Mouse (Mus musculus) midbrain, embryonic 12.5 days (tissue): ENCODE results near the gene Sprr2k. TPM values are rescaled to one million over a fixed set of nuclear protein-coding genes. Genes with fewer than 3 reads are reported as not detected.

Experiments used
- ATAC-seq: fragments of 200-750 bp; cut with Nextera tagmentation; 2 replicates; pipeline ENCODE4 v1.8.0; 2017; ENCODE audit warnings: low read depth, moderate TSS enrichment, moderate library complexity; ENCODE audit not compliant: low FRiP score
- H3K27ac ChIP-seq: fragments of 300-500 bp; sonication (generic); replicated peaks from 2 replicates; pipeline ENCODE4 v1.5.1; 2016; ENCODE audit warnings: mild to moderate bottlenecking
- H3K27me3 ChIP-seq: fragments of 300-500 bp; sonication (generic); 2 replicates; pipeline ENCODE4 v1.6.1; 2016; ENCODE audit warnings: mild to moderate bottlenecking
- H3K36me3 ChIP-seq: fragments of 300-500 bp; sonication (generic); 2 replicates; pipeline ENCODE4 v1.6.1; 2016
- H3K4me1 ChIP-seq: fragments of 300-500 bp; sonication (generic); 2 replicates; pipeline ENCODE4 v1.6.1; 2016
- H3K4me2 ChIP-seq: fragments of 300-500 bp; sonication (generic); replicated peaks from 2 replicates; pipeline ENCODE4 v1.6.1; 2016; ENCODE audit warnings: mild to moderate bottlenecking, moderate library complexity
- H3K4me3 ChIP-seq: fragments of 300-500 bp; sonication (generic); 2 replicates; pipeline ENCODE4 v1.5.1; 2016; ENCODE audit warnings: mild to moderate bottlenecking
- H3K9ac ChIP-seq: fragments of 300-500 bp; sonication (generic); replicated peaks from 2 replicates; pipeline ENCODE4 v1.6.1; 2016; ENCODE audit warnings: mild to moderate bottlenecking, moderate library complexity
- H3K9me3 ChIP-seq: fragments of 300-500 bp; sonication (generic); 2 replicates; pipeline ENCODE4 v1.6.1; 2016; ENCODE audit warnings: mild to moderate bottlenecking
- WGBS: fragments of 180-500 bp; shearing (Covaris S2); methylation state at CpG from one replicate; pipeline ENCODE4 v1.1.7; 2016; 5-methylcytosine and 5-hydroxymethylcytosine counted together
- polyA plus RNA-seq: library from polyadenylated mRNA; unstranded; fragments of >200 nt; fragmentation: Nextera tagmentation; extraction: Ambion mirVana; gene quantifications from 2 replicates; pipeline ENCODE4 v1.2.1, GENCODE M21; 2016

Gene Sprr2k
- polyA plus RNA-seq, result not detected in 2 replicates

DNA sequence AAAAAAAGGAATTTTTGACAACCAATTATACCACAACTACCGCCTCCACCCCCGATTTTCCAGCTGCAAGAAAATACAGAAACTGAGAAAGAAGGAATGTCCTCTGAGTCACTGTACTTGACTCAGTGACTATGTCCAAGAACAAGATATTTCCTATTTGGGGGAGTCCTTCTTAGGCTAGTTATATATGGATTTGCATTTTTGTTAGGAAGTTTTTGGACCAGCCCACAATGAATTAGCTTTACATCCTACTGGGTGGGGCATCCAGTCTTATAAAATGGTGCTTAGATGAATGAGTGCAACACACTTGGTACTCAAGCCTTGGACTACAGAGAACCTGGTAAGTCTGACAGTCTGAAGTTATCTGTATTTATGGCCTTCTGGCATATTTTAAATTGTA lies at the start of gene Sprr2k:
TSS of gene Sprr2k (plus strand) at position 301 of the 400 bp plus-strand sequence.
- no peak within 1 kb of the TSS for H3K4me3 ChIP-seq
- H3K4me1 ChIP-seq, result no peaks in the 10 kb centered on the region
- H3K9ac ChIP-seq, result no peak within 1 kb of the TSS
- no peak within 1 kb of the TSS for H3K27ac ChIP-seq
- H3K27me3 ChIP-seq, result no peaks in the 10 kb centered on the region
- ATAC-seq, result no peak
- no peak within 1 kb of the TSS for H3K4me2 ChIP-seq
- no peaks in the 10 kb centered on the region for H3K36me3 ChIP-seq
- H3K9me3 ChIP-seq, result no peaks in the 10 kb centered on the region
- WGBS, result 94% methylated on average over 2 of the region's 2 CpGs

DNA sequence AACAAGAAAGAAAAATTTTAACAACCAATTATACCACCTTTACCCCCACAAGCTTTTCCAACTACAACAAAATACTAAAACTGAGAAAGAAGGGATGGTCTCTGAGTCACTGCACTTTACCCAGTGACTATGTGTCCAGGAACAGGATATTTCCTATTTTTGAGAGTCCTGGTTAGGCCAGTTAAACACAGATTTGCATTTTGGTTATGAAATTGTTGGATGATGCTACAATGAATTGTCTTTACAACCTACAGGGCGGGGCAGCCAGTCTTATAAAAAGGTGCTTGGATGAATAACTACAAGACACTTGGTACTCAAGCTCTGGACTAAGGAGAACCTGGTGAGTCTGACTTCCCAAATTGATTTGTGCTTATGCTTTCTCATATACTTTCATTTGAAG lies 47.0 kb upstream of the Sprr2k start, which contains the start of gene Sprr2h:
TSS of gene Sprr2h (plus strand) at position 301 of the 400 bp plus-strand sequence.
- no peak within 1 kb of the TSS for H3K4me3 ChIP-seq
- H3K4me2 ChIP-seq, result no peak within 1 kb of the TSS
- 71% methylated on average over 1 of the region's 1 CpGs for WGBS
- H3K9me3 ChIP-seq, result no peaks in the 10 kb centered on the region
- H3K9ac ChIP-seq, result no peak within 1 kb of the TSS
- no peak for ATAC-seq
- H3K27me3 ChIP-seq, result no peaks in the 10 kb centered on the region
- no peaks in the 10 kb centered on the region for H3K36me3 ChIP-seq
- no peak within 1 kb of the TSS for H3K27ac ChIP-seq
- H3K4me1 ChIP-seq, result no peaks in the 10 kb centered on the region

DNA sequence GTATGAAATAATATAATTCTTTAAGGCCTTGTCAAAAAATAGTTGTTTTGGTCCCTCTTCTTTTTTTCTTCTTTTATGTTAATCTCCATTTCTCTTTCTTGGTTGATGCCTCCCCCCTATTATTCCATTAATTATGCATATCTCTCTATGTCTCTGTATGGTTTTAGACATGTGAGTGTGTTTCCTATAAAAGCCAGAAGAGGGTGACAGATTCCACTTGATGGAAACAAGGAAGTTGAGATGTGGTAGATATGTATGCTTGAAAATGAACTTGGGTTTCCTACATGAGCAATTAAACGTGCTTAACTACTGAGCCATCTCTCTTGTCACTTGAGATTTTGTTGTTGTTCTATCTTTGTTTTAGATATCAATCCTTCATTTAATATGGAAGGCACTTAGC lies 38.1 kb upstream of the Sprr2k start:
- WGBS, result 55% methylated on average over 1 of the region's 1 CpGs
- no peak for ATAC-seq

DNA sequence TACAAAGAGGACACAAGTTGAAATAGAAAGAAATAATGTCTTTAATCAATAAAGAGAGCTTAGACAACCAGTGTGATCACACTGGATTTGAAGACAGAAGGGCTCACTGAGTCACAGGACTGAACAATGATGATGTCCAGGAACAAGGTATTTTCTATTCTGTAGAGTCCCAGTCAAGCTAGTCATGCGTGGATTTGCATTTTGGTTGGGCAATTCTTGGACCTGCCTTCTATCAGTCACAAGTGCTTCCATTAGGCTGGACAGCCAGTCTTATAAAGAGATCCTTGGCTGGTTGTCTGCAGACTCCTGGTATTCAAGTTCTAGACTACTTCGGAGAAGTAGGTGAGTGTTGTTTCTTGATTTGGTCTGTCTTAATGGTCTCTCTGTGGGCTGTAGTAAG lies 24.7 kb upstream of the Sprr2k start, which contains the start of gene Sprr2i:
TSS of gene Sprr2i (plus strand) at position 301 of the 400 bp plus-strand sequence.
- ATAC-seq, result no peak

More for the DNA sequence above, 38.1 kb upstream of the Sprr2k start:
- Histone ChIP-seq H3K36me3 (no peaks in the 10 kb centered on the region), H3K4me1 (no peaks in the 10 kb centered on the region), H3K9me3 (no peaks in the 10 kb centered on the region), H3K4me3 (no peak overlapping the region), H3K27ac (no peak overlapping the region), H3K27me3 (no peaks in the 10 kb centered on the region), H3K4me2 (no peak overlapping the region), H3K9ac (no peak overlapping the region)

DNA sequence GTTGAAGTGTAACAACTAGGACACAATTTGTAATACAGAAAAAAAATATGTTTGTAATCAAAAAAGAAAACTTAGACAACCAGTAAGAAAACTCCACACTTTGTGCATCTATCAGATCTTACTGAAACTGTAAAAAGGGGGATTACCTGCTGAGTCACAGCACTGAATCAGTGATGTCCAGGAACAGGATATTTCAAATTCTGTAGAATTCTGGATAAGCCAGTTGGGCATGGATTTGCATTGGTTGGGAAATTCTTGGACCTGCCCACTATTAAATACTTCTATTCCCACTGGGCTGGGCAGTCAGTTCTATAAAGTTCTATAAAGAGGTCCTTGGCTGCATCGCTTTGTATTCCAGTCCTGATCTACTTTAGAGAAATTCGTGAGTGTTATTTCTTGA lies 14.6 kb upstream of the Sprr2k start, which contains the start of gene Sprr2j-ps:
TSS of gene Sprr2j-ps (plus strand) at position 301 of the 400 bp plus-strand sequence.
- 90% methylated on average over 2 of the region's 2 CpGs for WGBS
- Histone ChIP-seq H3K27me3 (no peaks in the 10 kb centered on the region), H3K36me3 (no peaks in the 10 kb centered on the region), H3K27ac (no peak within 1 kb of the TSS), H3K9ac (no peak within 1 kb of the TSS), H3K9me3 (no peaks in the 10 kb centered on the region), H3K4me1 (no peaks in the 10 kb centered on the region), H3K4me2 (no peak within 1 kb of the TSS), H3K4me3 (no peak within 1 kb of the TSS)
- ATAC-seq, result no peak

More for the DNA sequence above, 24.7 kb upstream of the Sprr2k start, which contains the start of gene Sprr2i:
- no peaks in the 10 kb centered on the region for H3K9me3 ChIP-seq
- H3K9ac ChIP-seq, result no peak within 1 kb of the TSS
- H3K4me2 ChIP-seq, result no peak within 1 kb of the TSS
- WGBS, result 92% methylated on average over 2 of the region's 2 CpGs
- no peak within 1 kb of the TSS for H3K4me3 ChIP-seq
- H3K27me3 ChIP-seq, result no peaks in the 10 kb centered on the region
- no peaks in the 10 kb centered on the region for H3K36me3 ChIP-seq
- no peak within 1 kb of the TSS for H3K27ac ChIP-seq
- no peaks in the 10 kb centered on the region for H3K4me1 ChIP-seq

DNA sequence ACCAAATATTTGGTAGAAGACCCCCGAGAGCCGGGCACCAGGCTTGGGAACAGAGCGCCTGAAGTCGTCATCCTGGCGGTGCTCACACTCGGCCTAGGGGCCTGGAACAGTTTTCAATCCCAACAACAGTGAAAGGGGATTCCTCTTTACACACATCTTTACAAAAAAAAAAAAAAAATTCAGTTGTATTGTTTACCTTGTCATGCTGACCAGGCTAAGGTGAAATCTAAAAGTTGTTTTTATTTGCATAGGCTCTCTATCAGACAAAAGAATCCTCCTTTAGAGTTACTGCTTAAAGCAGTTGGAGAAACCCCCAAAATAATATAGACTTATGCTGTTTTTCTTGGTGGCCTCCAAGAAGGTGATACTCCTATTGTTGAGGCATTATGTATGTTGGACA lies 3.1 kb upstream of the Sprr2k start, which contains the start of gene Gm9774:
TSS of gene Gm9774 (minus strand) at position 101 of the 400 bp plus-strand sequence.
- no peaks in the 10 kb centered on the region for H3K36me3 ChIP-seq
- H3K4me3 ChIP-seq, result no peak within 1 kb of the TSS
- H3K4me2 ChIP-seq, result no peak within 1 kb of the TSS
- no peak for ATAC-seq
- 94% methylated on average over 6 of the region's 6 CpGs for WGBS
- H3K9me3 ChIP-seq, result no peaks in the 10 kb centered on the region
- H3K4me1 ChIP-seq, result no peaks in the 10 kb centered on the region
- no peak within 1 kb of the TSS for H3K27ac ChIP-seq
- H3K9ac ChIP-seq, result no peak within 1 kb of the TSS
- H3K27me3 ChIP-seq, result no peaks in the 10 kb centered on the region

DNA sequence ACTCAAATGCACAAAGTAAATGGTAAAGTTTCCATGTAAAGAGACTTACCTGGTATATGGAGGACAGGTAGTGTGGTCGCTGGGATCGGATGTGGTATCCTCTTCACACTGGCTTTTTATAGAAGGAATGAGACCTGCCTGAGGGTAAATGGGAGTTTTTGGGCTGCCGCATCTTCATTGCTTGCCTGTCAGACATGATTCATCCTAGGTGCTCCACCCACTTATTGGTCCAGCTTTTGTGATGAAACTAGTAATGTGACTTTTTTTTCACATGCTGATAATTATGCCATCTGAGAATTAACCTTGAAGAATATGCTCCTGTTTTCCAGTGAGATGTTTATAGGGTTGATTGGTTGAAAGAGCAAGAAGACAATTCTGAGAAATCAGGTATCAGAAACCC lies 6.3 kb downstream of the Sprr2k start, which contains the start of gene Sprr1b:
TSS of gene Sprr1b (minus strand) at position 101 of the 400 bp plus-strand sequence.
- Histone ChIP-seq H3K27ac (no peak within 1 kb of the TSS), H3K4me1 (no peaks in the 10 kb centered on the region), H3K27me3 (no peaks in the 10 kb centered on the region), H3K9me3 (no peaks in the 10 kb centered on the region), H3K4me3 (no peak within 1 kb of the TSS), H3K9ac (no peak within 1 kb of the TSS), H3K36me3 (no peaks in the 10 kb centered on the region), H3K4me2 (no peak within 1 kb of the TSS)
- 97% methylated on average over 3 of the region's 3 CpGs for WGBS
- no peak for ATAC-seq

DNA sequence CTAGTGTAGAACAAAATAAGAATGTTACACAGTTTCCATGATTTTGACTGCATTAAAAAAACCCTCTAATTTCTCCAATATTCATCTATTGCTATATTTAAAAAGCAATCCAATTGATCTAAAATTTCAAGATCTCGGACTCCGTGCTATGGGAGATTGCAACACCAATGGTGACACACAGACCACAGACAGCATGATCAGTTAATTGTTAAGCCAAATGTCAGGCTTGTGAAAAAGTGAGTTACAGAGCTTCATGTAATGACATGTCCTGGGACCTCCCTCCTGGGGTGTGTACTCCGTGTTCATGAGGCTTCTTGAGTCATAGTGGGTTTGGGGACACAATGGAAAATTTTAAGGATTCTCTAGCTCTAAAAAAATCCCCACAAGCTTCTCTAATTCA lies 7.8 kb downstream of the Sprr2k start:
- H3K36me3 ChIP-seq, result no peaks in the 10 kb centered on the region
- no peaks in the 10 kb centered on the region for H3K27me3 ChIP-seq
- H3K9me3 ChIP-seq, result no peaks in the 10 kb centered on the region
- ATAC-seq, result no peak
- no peak overlapping the region for H3K4me2 ChIP-seq
- H3K4me1 ChIP-seq, result no peaks in the 10 kb centered on the region
- H3K27ac ChIP-seq, result no peak overlapping the region
- no peak overlapping the region for H3K9ac ChIP-seq
- H3K4me3 ChIP-seq, result no peak overlapping the region
- 93% methylated on average over 3 of the region's 3 CpGs for WGBS

DNA sequence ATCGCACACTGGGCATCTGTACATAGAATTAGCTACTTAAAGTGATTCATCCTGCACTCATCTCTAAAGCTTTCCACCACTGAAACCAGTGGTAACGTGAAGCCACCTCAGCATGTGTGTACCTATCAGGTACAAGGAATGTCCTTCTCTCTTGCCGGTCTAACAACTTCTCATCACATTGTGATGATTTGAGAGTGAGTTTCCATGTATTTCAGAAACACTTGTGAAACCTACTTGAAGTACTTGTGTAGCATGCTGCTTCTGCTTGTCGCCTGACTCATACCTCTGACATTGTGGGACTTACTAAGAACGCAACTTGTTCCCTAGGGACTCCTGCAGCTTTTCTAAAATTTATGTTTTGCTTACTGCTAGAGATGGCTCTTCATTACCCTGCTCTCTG lies 22.8 kb downstream of the Sprr2k start:
- no peak for ATAC-seq

DNA sequence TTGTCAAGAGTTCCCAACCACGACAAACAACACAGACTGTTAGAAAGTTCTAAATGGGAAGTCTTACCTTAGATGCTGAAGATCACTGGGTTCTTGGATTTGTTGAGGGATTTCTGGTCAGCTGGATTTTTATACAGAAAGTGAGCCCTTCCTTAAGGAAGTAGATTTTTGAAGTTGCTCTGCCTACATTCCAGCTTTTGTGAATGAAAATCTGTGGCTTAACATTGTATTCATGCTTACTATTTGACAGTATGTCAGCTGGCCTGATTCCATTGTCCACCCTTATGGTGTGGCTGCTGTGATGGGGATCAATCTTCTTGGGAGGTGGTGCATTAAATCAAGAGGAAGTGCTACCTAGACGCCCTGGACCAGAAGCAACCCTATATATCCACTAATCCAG lies 26.2 kb downstream of the Sprr2k start, which contains the start of gene Sprr3:
TSS of gene Sprr3 (minus strand) at position 101 of the 400 bp plus-strand sequence.
- Histone ChIP-seq H3K4me2 (no peak within 1 kb of the TSS), H3K36me3 (no peaks in the 10 kb centered on the region), H3K4me3 (no peak within 1 kb of the TSS), H3K9ac (no peak within 1 kb of the TSS), H3K27me3 (no peaks in the 10 kb centered on the region), H3K4me1 (no peaks in the 10 kb centered on the region), H3K9me3 (no peaks in the 10 kb centered on the region), H3K27ac (no peak within 1 kb of the TSS)
- no peak for ATAC-seq
- WGBS, result 71% methylated on average over 2 of the region's 2 CpGs

More for the DNA sequence above, 22.8 kb downstream of the Sprr2k start:
- H3K9ac ChIP-seq, result no peak overlapping the region
- no peak overlapping the region for H3K4me2 ChIP-seq
- H3K36me3 ChIP-seq, result no peaks in the 10 kb centered on the region
- 86% methylated on average over 5 of the region's 5 CpGs for WGBS
- H3K4me3 ChIP-seq, result no peak overlapping the region
- no peaks in the 10 kb centered on the region for H3K27me3 ChIP-seq
- H3K4me1 ChIP-seq, result no peaks in the 10 kb centered on the region
- H3K9me3 ChIP-seq, result no peaks in the 10 kb centered on the region
- no peak overlapping the region for H3K27ac ChIP-seq

DNA sequence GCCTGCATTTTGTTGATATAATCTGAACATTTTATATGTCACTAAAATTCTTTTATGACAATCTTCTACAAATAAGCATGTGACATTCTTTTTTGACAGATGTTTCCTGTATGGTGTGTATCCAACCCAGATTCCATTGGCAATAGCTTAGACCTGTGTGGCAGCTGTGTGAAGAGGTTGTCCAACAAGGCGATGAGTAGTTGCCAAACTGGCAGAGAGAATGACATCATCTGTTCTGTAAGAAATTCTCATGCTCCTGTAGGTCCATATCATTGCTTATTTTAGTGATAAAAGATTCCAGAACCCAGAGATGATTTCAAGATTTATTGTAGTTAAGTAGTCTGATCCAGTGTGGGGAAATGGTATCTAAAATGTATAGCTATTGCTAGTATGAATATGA lies 34.2 kb downstream of the Sprr2k start:
- no peak for ATAC-seq
- no peak overlapping the region for H3K4me3 ChIP-seq
- no peak overlapping the region for H3K4me2 ChIP-seq
- H3K4me1 ChIP-seq, result no peaks in the 10 kb centered on the region
- no peaks in the 10 kb centered on the region for H3K36me3 ChIP-seq
- no peaks in the 10 kb centered on the region for H3K9me3 ChIP-seq
- WGBS, result 88% methylated on average over 1 of the region's 1 CpGs
- no peak overlapping the region for H3K9ac ChIP-seq
- H3K27me3 ChIP-seq, result no peaks in the 10 kb centered on the region
- H3K27ac ChIP-seq, result no peak overlapping the region

DNA sequence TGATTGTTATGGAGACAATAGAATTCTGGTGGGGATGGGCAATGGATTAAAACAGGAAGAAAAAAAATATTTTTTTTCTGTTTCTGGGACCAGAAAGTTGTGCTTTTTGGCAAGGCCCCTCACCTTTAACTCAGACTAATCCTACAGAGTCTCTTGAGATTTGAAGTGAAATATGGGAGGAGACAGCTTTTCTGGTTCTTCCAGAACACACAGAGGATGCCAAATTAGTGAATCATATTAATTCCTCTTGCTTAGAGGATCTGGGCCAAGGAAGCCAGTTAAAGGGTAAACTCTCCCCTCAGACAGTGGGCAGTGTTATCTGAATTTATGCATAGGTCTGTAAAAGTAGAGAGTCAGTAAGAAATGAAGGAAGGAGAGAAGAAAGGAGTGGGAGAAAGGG lies 35.0 kb downstream of the Sprr2k start:
- no peak overlapping the region for H3K4me2 ChIP-seq
- no peaks in the 10 kb centered on the region for H3K36me3 ChIP-seq
- H3K27me3 ChIP-seq, result no peaks in the 10 kb centered on the region
- no peak overlapping the region for H3K4me3 ChIP-seq
- no peak overlapping the region for H3K9ac ChIP-seq
- H3K27ac ChIP-seq, result no peak overlapping the region
- no peaks in the 10 kb centered on the region for H3K9me3 ChIP-seq
- no peak for ATAC-seq
- H3K4me1 ChIP-seq, result no peaks in the 10 kb centered on the region

DNA sequence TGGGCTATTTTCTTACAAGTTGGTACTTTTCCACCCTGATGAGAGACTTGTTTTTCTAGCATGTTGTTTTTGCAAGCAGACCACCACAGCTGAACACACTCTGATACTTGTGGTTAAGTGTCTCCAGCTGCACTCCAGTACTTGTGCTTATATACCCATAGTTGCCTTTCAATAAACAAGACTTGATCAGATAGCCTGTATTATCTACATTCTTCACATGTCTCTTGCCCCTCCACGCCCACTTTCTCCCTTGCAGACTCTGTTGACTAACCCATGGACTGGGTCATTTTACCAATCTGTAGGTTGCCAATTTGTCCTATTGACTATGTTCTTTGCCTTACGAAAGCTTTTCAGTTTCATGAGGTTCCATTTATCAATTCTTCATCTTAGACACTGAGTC lies 37.7 kb downstream of the Sprr2k start:
- Histone ChIP-seq H3K4me1 (no peaks in the 10 kb centered on the region), H3K4me3 (no peak overlapping the region), H3K4me2 (no peak overlapping the region), H3K27me3 (no peaks in the 10 kb centered on the region), H3K9ac (no peak overlapping the region), H3K9me3 (no peaks in the 10 kb centered on the region), H3K27ac (no peak overlapping the region), H3K36me3 (no peaks in the 10 kb centered on the region)
- ATAC-seq, result no peak
- WGBS, result 85% methylated on average over 2 of the region's 2 CpGs
